Mouse (Mus musculus): ENCODE measurements around the gene Spock1.

Gene Spock1

GRCm38 (mm10) chr13:57858491-57858890 lies 49.6 kb downstream of the Spock1 start:
- no peak for DNase-seq

GRCm38 (mm10) chr13:57857016-57857415 lies 51.1 kb downstream of the Spock1 start:
- DNase-seq: no peak

- no peak for DNase-seq
Observed at GRCm38 (mm10) chr13:57856311-57856853, 51.8 kb downstream of the Spock1 start.

- no peak for DNase-seq
Observed at GRCm38 (mm10) chr13:57855766-57856165, 52.4 kb downstream of the Spock1 start.

GRCm38 (mm10) chr13:57854416-57854815 lies 53.7 kb downstream of the Spock1 start:
- no peak for DNase-seq

- no peak for DNase-seq
Observed at GRCm38 (mm10) chr13:57853621-57854020, 54.5 kb downstream of the Spock1 start.

- DNase-seq: no peak
Observed at GRCm38 (mm10) chr13:57853156-57853555, 55.0 kb downstream of the Spock1 start.

GRCm38 (mm10) chr13:57848931-57849330 lies 59.2 kb downstream of the Spock1 start:
- no peak for DNase-seq

- no peak for DNase-seq
Observed at GRCm38 (mm10) chr13:57847101-57847500, 61.0 kb downstream of the Spock1 start.

GRCm38 (mm10) chr13:57846468-57846867 lies 61.7 kb downstream of the Spock1 start:
- no peak for DNase-seq

- no peak for DNase-seq
Observed at GRCm38 (mm10) chr13:57841141-57841848, 66.8 kb downstream of the Spock1 start.

GRCm38 (mm10) chr13:57837691-57838437 lies 70.3 kb downstream of the Spock1 start:
- no peak for DNase-seq

GRCm38 (mm10) chr13:57831374-57832163 lies 76.6 kb downstream of the Spock1 start:
- no peak for DNase-seq

GRCm38 (mm10) chr13:57830896-57831295 lies 77.2 kb downstream of the Spock1 start:
- DNase-seq: no peak

- DNase-seq: no peak
Observed at GRCm38 (mm10) chr13:57830091-57830490, 78.0 kb downstream of the Spock1 start.

GRCm38 (mm10) chr13:57816276-57816675 lies 91.9 kb downstream of the Spock1 start:
- no peak for DNase-seq

- no peak for DNase-seq
Observed at GRCm38 (mm10) chr13:57812643-57813042, 95.5 kb downstream of the Spock1 start.

GRCm38 (mm10) chr13:57811253-57811652 lies 96.9 kb downstream of the Spock1 start:
- no peak for DNase-seq

GRCm38 (mm10) chr13:57810816-57811215 lies 97.3 kb downstream of the Spock1 start:
- DNase-seq: no peak

- no peak for DNase-seq
Observed at GRCm38 (mm10) chr13:57810083-57810482, 98.0 kb downstream of the Spock1 start.

GRCm38 (mm10) chr13:57809603-57810002 lies 98.5 kb downstream of the Spock1 start:
- no peak for DNase-seq

GRCm38 (mm10) chr13:57806816-57807215 lies 101.3 kb downstream of the Spock1 start:
- DNase-seq: no peak

GRCm38 (mm10) chr13:57806301-57806700 lies 101.8 kb downstream of the Spock1 start:
- DNase-seq: no peak
